Mouse (Mus musculus) cerebellum, adult 2 months (tissue): ENCODE measurements around the gene Ebf1. TPM values are rescaled to one million over a fixed set of nuclear protein-coding genes. Genes with fewer than 3 reads are reported as not detected.
A peak's percentile ranks its signal among the peaks of the same experiment; 100 is the strongest.
"Not testable (repeated sequence)": the region's sequence is repeated elsewhere in the genome, so short reads cannot be mapped to it uniquely, and the experiment has no call there.

Experiments
- DNase-seq, 2 experiments: peaks; one replicate each; pipeline ENCODE4 v3.0.0; 2021
- H3K27ac ChIP-seq: fragments of 200-500 bp; 2 replicates; pipeline ENCODE4 v1.5.1; 2012; ENCODE audit warnings: low read length, control low read depth, inconsistent platforms; ENCODE audit not compliant: insufficient read depth
- H3K27me3 ChIP-seq: fragments of 200-500 bp; 2 replicates; pipeline ENCODE4 v1.6.1; 2012; ENCODE audit warnings: inconsistent platforms, mild to moderate bottlenecking, low read length, moderate library complexity; ENCODE audit not compliant: control insufficient read depth, insufficient read depth
- H3K4me1 ChIP-seq: fragments of 200-500 bp; 2 replicates; pipeline ENCODE4 v1.6.1; 2011; ENCODE audit warnings: low read length; ENCODE audit not compliant: control insufficient read depth, insufficient read depth
- H3K4me3 ChIP-seq: fragments of 200-500 bp; replicated peaks from 2 replicates; pipeline ENCODE3; 2011; ENCODE audit warnings: mild to moderate bottlenecking, low read depth, low read length, control low read depth; ENCODE audit not compliant: insufficient read depth
- CTCF ChIP-seq: fragments of 200-500 bp; IDR thresholded peaks from 2 replicates; pipeline ENCODE4 v1.5.1; 2011; ENCODE audit warnings: low read depth, mild to moderate bottlenecking, control low read depth, low read length, moderate library complexity, borderline replicate concordance; ENCODE audit not compliant: insufficient read depth
- POLR2A ChIP-seq: fragments of 200-500 bp; IDR thresholded peaks from 2 replicates; pipeline ENCODE4 v1.6.1; 2011; ENCODE audit warnings: low read length, control low read depth, borderline replicate concordance; ENCODE audit not compliant: insufficient read depth
- WGBS: fragments of 180-500 bp; shearing (Covaris S2); methylation state at CpG from one replicate; pipeline ENCODE4 v1.1.7; 2018; 5-methylcytosine and 5-hydroxymethylcytosine counted together
- polyA plus RNA-seq: library from polyadenylated mRNA; depleted of rRNA; stranded (reverse); fragments of >200 nt; gene quantifications from 2 replicates; pipeline ENCODE4 v1.2.3, GENCODE M21; 2012; rRNA removed

Gene Ebf1
- 24.9 and 26.2 TPM in 2 replicates for polyA plus RNA-seq

DNA sequence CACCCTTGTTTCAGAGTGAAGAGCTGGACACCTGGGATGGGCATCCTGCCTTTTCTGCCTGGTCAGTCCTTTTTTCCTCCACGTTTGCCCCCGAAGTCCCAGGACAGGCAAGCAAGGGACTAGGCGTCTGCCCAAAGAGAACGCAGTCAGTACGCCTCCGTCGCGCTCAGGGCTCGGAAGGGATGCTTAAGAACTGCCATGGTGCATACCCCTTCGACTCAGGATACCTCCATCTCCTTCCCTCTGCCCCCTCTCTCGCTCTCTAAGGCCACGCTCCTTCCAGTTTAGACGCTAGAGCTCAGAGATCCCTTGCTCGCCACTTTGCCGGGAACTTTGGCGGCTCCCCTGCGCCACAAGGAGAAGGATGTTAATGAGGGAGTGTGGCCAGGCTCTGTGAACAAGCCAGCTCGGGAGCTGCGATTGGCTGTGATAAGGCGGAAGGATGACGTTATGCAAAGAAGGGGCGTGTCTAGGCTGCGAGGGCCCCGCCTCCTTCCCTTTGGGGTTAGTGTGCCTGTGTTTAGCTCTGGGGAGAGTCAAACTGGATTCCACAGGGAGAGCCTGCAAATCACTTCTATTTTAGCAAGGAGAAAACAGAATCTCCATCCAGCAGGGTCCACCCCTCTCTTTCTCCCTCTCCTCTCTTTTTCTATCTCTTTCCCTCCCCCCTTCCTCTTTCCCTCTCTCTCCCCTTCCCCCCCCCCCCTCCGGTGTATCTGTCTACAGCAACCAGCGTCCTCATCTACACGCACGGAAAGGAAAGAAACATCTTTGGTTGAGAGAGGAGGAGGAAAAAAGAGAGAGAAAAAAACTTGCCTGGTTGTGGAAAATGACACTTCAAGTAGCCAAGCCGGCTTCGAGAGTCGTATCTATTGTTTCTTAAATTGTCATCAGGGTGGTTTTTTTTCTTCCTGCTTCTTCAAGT is at the start of gene Ebf1:
Ebf1 (plus strand) TSS at position 530 of the 925 bp plus-strand sequence.
- no peaks in the 10 kb centered on the region for H3K4me1 ChIP-seq
- peak within 1 kb of the TSS; percentile 92 for H3K27ac ChIP-seq
- H3K4me3 ChIP-seq: peak within 1 kb of the TSS; percentile 89
- peak; percentile 95 to 96 for DNase-seq
- TF ChIP-seq CTCF (no peak), POLR2A (peak; percentile 65; the same call in 1 of the 2 replicates)
- WGBS: under 1% methylated on average over 31 of the region's 31 CpGs
- H3K27me3 ChIP-seq: no peaks in the 10 kb centered on the region

DNA sequence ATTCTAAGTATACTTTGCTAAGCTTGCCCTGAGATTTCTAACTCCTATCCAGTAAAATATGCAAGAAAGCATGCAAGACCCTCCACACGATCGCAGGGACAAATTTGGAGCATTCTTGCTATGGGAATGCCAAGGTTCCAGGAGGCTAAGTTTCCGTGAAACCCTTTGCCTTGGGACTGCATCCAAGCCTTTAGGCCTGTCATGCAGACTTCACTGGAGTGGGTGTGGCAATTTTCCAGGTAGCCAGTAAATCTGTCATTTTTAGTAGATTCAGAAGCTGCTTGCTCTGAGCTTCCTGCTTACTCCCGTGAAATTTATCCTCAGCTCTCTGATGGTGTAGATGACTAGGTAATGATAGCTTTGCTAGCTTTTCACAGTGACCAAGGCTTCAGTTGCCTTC is 46.8 kb upstream of the Ebf1 start:
- WGBS: 16% methylated on average over 4 of the region's 4 CpGs
- H3K27me3 ChIP-seq, H3K4me1 ChIP-seq, H3K4me3 ChIP-seq, H3K27ac ChIP-seq: not testable (repeated sequence)
- DNase-seq: peak in 1 of 2 experiments; percentile 48

DNA sequence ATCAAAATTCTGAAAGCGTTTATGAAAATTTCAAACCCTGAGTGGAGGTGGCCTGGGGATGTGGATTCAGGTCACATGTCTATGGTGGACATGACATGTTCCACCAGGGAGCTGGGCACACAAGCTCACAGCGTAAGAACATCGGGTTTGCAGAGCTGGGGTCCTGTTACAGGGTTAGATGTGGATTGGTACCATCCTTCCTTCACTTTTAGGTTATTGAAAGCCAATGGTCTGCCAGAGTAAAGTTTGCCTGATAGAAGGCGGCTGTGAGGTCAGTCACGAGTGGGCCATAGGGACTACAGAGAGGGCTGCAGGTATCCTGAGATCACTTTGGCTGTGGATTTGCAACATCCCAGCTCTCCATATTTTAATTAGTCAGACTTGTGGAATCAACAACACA is 44.3 kb upstream of the Ebf1 start:
- Histone ChIP-seq H3K4me1 (no peaks in the 10 kb centered on the region), H3K27me3 (no peaks in the 10 kb centered on the region), H3K27ac (no peak overlapping the region), H3K4me3 (no peak overlapping the region)
- no peak for TF ChIP-seq CTCF
- DNase-seq: no peak
- 96% methylated on average over 5 of the region's 5 CpGs for WGBS

DNA sequence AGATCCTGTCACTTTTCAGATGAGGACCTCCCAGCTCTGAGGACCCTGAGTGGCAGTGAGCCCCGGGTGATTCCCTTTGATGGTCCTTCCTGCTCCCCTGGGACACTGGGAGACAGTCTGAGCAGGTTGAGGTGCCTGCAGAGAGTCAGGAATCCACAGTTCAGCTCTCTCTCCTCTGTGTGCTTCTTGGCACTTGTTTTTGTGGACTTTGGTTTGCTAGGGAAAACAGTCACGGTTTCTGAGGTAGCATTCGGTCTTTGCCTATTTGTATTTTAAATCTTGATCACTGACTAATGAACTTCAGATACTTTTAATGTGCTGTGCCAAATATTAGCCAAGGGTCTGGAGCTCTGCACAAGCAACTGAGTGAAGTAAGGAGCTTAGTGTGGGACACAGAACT is 43.7 kb upstream of the Ebf1 start:
- Histone ChIP-seq H3K27me3 (no peaks in the 10 kb centered on the region), H3K4me1 (no peaks in the 10 kb centered on the region), H3K4me3 (no peak overlapping the region), H3K27ac (no peak overlapping the region)
- DNase-seq: no peak
- TF ChIP-seq POLR2A: no peak
- TF ChIP-seq CTCF: no peak
- 70% methylated on average over 3 of the region's 3 CpGs for WGBS

DNA sequence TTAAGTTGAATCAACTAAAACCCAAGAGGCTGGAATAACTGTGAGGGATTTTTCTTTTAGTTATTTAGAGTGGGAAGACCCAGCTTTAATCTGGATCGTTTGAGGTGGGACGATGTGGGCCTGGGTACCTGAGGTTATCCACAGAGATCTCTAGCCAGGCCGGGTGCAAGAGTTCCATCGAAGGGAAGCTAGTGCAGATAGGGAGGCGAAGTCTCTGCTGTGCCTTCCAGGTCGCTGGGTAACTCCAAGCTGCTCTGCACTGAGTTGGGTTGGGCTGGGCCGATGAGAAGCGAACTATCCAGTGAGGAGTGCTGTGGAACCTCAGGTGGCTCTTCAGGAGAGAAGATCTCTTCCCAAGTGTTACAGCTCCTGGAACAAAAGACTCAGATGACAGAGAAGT is 42.7 kb upstream of the Ebf1 start:
- WGBS: 95% methylated on average over 8 of the region's 8 CpGs
- TF ChIP-seq CTCF: no peak
- TF ChIP-seq POLR2A: no peak
- H3K4me1 ChIP-seq: no peaks in the 10 kb centered on the region
- no peak overlapping the region for H3K27ac ChIP-seq
- no peaks in the 10 kb centered on the region for H3K27me3 ChIP-seq
- no peak for DNase-seq
- no peak overlapping the region for H3K4me3 ChIP-seq

DNA sequence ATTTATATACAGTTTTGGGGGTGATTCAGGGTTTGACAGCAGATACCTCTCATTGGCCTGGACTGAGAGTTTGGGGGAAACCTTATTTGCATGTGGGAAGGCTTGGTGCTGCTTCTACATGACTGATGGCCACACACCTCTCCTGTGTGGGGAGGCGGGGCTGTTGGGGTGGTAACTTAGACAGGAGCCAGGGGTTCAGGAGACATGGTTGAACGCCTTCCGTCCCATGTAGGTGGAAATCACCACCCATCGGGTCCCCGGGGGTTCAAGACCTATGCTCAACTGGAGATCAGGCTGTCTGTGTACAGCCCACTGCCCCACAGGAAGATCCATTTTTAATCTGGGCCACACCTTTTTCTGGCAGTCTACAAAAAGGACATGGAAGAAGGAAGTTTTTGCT is 42.3 kb upstream of the Ebf1 start:
- no peaks in the 10 kb centered on the region for H3K4me1 ChIP-seq
- no peak overlapping the region for H3K27ac ChIP-seq
- no peaks in the 10 kb centered on the region for H3K27me3 ChIP-seq
- TF ChIP-seq CTCF (no peak), POLR2A (no peak)
- no peak overlapping the region for H3K4me3 ChIP-seq
- 93% methylated on average over 5 of the region's 5 CpGs for WGBS
- no peak for DNase-seq

DNA sequence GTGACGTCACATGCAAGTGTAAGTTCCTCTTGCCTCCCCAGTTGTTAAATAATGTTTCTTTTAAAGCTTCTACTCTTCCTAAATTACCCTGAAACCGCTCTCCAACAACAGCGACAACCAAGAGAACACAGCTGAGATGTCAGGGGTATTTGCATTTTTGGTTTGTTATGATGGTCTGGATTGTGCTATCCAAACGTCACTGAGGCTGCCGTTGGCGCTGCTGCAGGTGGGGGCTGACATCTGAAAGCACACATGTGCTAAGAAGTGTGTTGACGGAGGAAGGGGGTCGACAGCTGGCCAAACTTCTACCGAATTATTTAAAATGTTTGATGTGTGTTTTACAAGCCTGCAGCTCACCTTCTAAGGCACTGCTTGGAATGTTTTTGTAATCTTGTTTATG is 39.2 kb upstream of the Ebf1 start:
- Histone ChIP-seq H3K27ac (no peak overlapping the region), H3K27me3 (no peaks in the 10 kb centered on the region), H3K4me1 (no peaks in the 10 kb centered on the region), H3K4me3 (no peak overlapping the region)
- TF ChIP-seq POLR2A (no peak), CTCF (no peak)
- 82% methylated on average over 9 of the region's 9 CpGs for WGBS
- DNase-seq: no peak

DNA sequence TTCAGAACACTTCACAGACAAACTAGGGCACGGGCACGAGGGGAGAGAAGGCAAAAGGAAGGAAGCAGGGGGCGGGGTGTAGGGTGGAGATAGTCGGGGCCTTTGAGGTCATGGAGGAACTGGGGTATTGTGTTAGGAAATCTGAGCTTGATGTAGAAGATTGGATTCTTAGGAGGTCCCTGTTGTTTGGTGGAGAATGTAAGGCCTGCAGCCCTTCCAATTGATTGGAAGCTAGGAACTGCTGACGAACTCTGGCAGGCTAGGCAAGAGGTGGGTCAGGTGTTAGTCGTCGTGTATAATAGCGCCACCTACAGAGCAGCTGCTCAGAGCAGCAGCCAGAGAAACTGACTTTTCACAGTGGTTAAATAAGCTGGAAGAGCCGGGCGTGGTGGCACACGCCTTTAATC is 35.8 kb upstream of the Ebf1 start:
- Histone ChIP-seq H3K27me3 (no peaks in the 10 kb centered on the region), H3K4me1 (no peaks in the 10 kb centered on the region), H3K27ac (no peak overlapping the region), H3K4me3 (no peak overlapping the region)
- TF ChIP-seq POLR2A (no peak), CTCF (peak; percentile 52; the same call in 1 of the 2 replicates)
- WGBS: 33% methylated on average over 11 of the region's 11 CpGs
- peak; percentile 45 to 51 for DNase-seq
